Mouse (Mus musculus): Measurements from ENCODE around the gene Gm47791. TPM values are rescaled to one million over a fixed set of nuclear protein-coding genes. Genes with fewer than 3 reads are reported as not detected.

Gm47791 gene
- not detected in 2 replicates for polyA plus RNA-seq (2016; fragmentation: Nextera tagmentation; extraction: Ambion mirVana)

DNA sequence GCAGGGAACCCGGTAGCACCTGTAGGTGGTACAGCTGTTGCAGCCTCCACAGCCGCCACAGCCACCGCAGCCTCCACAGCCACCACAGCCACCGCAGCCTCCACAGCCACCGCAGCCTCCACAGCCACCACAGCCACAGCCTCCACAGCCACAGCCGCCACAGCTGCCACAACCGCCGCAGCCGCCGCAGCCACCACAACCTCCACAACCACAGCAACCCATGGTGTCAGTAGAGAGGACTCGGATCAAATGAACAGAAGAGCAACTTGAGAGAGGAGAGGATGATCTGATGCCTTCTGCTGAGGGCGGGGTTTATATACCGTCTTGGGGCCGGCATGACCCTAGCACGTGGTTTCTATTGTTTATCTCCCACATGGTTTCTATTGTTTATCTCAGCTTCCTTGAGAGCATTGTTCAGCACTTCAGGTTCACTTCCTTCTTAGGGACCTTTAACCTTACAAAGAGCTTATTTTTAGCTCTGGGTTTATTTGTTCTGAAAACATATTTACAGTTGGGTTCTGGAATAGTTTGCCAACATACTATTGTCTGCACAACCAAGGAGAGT, at the start of gene Gm47791:
Gene Gm47791, minus strand, starts transcription at position 222 of the 565 bp plus-strand sequence.
- 0 out of 2 replicates have a peak, but pooled peaks cover 4% of the 10 kb centered on the region for H3K36me3 ChIP-seq
- no peaks in the 10 kb centered on the region for H3K4me1 ChIP-seq
- H3K9me3 ChIP-seq (replicated peaks) = no peaks in the 10 kb centered on the region
- no peak within 1 kb of the TSS for H3K4me3 ChIP-seq
- H3K27me3 ChIP-seq = no peaks in the 10 kb centered on the region
- H3K27ac ChIP-seq = no peak within 1 kb of the TSS
- H3K9ac ChIP-seq = no peak within 1 kb of the TSS
- 84% methylated on average over 12 of the region's 15 CpGs for WGBS
- H3K4me2 ChIP-seq (replicated peaks) = no peak within 1 kb of the TSS
- ATAC-seq (ENCODE audit: low FRiP score) = no peak

DNA sequence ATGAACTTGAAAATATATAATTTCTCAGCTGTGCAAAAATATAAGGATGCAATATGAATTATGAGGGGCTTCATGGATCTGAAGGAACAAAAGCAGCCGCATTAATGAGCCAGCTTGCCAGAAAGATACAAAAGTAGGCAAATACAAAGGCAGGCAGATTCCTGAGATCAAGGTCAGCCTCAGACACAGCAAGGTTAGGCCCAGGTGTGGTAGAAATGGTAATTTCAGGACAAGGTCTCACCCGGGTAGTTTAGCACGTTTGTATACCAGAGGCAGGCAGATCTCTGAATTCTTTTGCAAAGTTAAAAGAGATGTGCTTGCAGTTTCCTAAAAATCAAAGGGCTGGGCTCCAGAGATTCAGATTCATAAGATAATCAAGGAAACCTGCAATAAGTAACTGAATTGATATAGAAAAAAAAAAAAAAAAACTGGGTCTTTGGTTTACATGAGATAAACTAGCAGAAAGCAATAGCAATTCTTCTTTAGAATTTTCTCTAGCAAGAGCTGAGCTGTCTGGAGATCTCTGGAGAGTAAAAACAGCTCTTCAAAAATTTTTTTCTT, 49.7 kb upstream of the Gm47791 start:
- no peak for ATAC-seq (ENCODE audit: low FRiP score)
- WGBS = 88% methylated on average over 3 of the region's 3 CpGs

DNA sequence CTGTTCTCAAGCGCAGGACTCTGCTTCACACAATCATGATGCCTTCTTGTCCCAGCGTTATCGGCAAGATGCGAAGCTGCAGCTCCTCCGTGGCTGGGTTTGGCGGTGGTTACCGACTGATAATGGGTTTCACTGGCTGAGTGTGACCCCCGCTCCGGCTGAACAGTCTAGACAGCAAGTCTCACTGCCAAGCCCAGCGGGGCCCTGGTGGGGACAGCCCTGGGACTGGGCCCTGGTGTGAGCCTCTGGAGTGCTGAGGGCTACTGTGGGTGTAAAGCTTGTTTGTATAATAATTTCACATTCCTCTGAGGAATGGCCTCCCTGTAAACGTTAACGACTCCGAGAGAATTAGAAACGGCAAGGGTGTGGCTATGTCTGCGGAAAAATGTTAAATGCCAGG, 49.1 kb upstream of the Gm47791 start:
- H3K4me3 ChIP-seq = no peak overlapping the region
- H3K9me3 ChIP-seq (replicated peaks) = no peaks in the 10 kb centered on the region
- WGBS = 71% methylated on average over 15 of the region's 15 CpGs
- H3K4me1 ChIP-seq = peaks cover 5% of the 10 kb centered on the region; the same call in 1 of the 2 replicates
- no peak overlapping the region for H3K4me2 ChIP-seq (replicated peaks)
- H3K9ac ChIP-seq = no peak overlapping the region
- no peaks in the 10 kb centered on the region for H3K36me3 ChIP-seq
- no peak for ATAC-seq (ENCODE audit: low FRiP score)
- no peaks in the 10 kb centered on the region for H3K27me3 ChIP-seq
- H3K27ac ChIP-seq = peak overlapping the region; percentile 23; the same call in 1 of the 2 replicates

More for the DNA sequence above, 49.7 kb upstream of the Gm47791 start:
- Histone ChIP-seq H3K36me3 (no peaks in the 10 kb centered on the region), H3K4me3 (no peak overlapping the region), H3K27me3 (no peaks in the 10 kb centered on the region), H3K9ac (no peak overlapping the region), H3K27ac (no peak overlapping the region), H3K4me2 (replicated peaks) (no peak overlapping the region), H3K4me1 (peaks cover 4% of the 10 kb centered on the region; the same call in 1 of the 2 replicates), H3K9me3 (replicated peaks) (no peaks in the 10 kb centered on the region)

DNA sequence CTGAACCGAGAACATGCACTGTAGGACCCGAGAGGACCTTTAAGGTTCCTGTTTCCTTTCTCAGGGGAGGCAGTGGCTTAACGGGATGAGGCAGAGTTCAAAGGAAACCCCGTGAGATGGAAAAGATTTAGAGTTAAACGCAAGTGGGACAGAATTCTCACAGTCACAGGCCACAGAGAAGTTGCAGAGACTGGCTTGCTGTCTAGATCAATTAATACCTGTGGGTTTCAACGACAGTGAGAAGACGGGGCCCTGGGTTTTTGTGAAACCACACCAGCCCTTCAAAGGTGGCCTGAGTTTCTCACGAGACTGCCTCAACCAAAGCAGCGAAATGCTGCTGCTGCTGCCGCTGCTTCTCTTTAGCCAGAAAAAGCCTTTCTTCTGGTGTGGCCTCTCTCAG, 48.3 kb upstream of the Gm47791 start:
- H3K27ac ChIP-seq = no peak overlapping the region
- no peak for ATAC-seq (ENCODE audit: low FRiP score)
- WGBS = 71% methylated on average over 10 of the region's 10 CpGs

DNA sequence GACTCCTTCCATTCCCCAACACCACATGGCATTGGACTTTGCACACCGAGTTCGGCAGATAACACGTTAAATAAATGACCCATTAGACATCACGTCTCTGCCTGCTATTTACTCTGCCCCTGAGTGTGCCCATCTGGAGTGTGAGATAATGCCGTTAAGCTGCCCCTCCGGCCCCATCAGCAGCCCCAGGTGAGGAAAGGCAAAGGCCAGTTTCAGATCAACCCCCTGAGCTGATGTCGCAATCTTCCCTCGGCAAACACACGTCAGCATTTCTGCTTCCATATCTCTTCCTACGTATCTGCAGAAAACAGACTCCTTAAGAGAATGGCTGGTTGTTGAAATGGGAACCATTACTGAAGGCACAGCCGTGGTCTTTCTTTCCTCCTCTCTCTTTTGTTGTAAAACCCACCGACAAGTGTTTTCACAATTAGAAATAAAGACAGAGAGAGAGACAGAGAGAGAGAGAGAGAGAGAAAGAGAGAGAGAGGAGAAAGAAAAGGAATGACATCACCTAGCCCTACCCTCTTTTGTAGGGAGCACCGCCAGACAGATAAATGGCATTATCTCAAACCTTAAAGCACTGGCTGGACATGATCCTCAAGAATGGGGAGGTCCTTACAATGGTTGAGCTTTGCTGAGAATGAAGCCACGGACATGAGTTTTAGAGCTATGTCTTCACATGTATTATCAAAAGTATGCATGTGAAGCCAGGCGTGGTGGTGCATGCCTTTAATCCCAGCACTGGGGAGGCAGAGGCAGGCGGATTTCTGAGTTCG, 45.1 kb upstream of the Gm47791 start:
- H3K9ac ChIP-seq = no peak overlapping the region
- H3K36me3 ChIP-seq = no peaks in the 10 kb centered on the region
- H3K9me3 ChIP-seq (replicated peaks) = no peaks in the 10 kb centered on the region
- no peaks in the 10 kb centered on the region for H3K27me3 ChIP-seq
- WGBS = 62% methylated on average over 17 of the region's 17 CpGs
- H3K4me3 ChIP-seq = no peak overlapping the region
- peaks cover 5% of the 10 kb centered on the region; the same call in 1 of the 2 replicates for H3K4me1 ChIP-seq
- 0 out of 2 replicates have a peak overlapping the region, but pooled peaks have one; percentile 8 for H3K4me2 ChIP-seq (replicated peaks)
- peak; percentile 49; the same call in 1 of the 2 replicates for ATAC-seq (ENCODE audit: low FRiP score)
- H3K27ac ChIP-seq = peak overlapping the region; percentile 12; the same call in 1 of the 2 replicates

More for the DNA sequence above, 48.3 kb upstream of the Gm47791 start:
- Histone ChIP-seq H3K9me3 (replicated peaks) (no peaks in the 10 kb centered on the region), H3K4me1 (peaks cover 5% of the 10 kb centered on the region; the same call in 1 of the 2 replicates), H3K4me3 (no peak overlapping the region), H3K36me3 (no peaks in the 10 kb centered on the region), H3K4me2 (replicated peaks) (no peak overlapping the region), H3K27me3 (no peaks in the 10 kb centered on the region), H3K9ac (no peak overlapping the region)

DNA sequence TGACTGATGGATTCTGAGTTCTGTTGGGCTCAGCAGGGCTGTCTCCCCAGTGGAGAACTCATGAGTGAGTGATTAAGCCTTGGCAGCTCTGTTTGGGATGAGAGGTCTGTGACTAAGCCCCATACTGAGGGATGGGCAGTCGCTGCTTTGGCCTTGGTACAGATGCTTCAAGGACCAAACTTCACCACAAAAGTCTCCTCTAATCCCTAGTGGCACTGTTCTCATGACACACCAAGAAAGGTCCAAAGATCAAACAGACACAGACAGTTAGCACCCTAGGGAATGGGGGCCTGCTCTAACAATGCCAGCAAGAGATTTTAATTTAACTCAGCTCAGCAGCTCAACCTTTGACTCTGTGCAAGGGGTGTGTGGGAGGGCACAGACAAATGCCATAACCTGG, 40.7 kb upstream of the Gm47791 start:
- no peaks in the 10 kb centered on the region for H3K9me3 ChIP-seq (replicated peaks)
- peaks cover 5% of the 10 kb centered on the region; the same call in 1 of the 2 replicates for H3K4me1 ChIP-seq
- no peak overlapping the region for H3K27ac ChIP-seq
- no peaks in the 10 kb centered on the region for H3K27me3 ChIP-seq
- no peak for ATAC-seq (ENCODE audit: low FRiP score)
- no peaks in the 10 kb centered on the region for H3K36me3 ChIP-seq
- WGBS = 65% methylated on average over 1 of the region's 1 CpGs
- no peak overlapping the region for H3K9ac ChIP-seq
- H3K4me2 ChIP-seq (replicated peaks) = no peak overlapping the region
- H3K4me3 ChIP-seq = no peak overlapping the region

DNA sequence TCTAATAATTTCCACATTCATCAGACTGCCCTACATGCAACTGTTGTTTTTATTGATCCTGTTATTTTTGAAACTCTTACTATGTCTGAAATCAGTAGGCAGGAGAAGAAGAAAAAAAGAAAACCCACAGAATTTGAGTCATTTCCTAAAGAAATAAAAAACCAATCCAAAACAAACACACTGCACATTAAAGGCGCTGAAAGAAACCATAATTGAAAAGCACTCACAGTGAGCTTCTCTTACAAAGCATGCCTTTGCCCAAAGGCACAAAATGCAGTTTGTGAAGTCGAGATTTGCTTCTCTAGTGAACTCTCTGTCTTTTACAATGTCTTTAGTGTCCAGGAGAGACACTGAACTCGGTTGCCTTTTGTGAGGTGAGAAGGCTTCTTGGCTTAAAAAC, 37.5 kb upstream of the Gm47791 start:
- H3K27me3 ChIP-seq = no peaks in the 10 kb centered on the region
- no peaks in the 10 kb centered on the region for H3K9me3 ChIP-seq (replicated peaks)
- H3K4me1 ChIP-seq = no peaks in the 10 kb centered on the region
- H3K4me3 ChIP-seq = no peak overlapping the region
- H3K27ac ChIP-seq = no peak overlapping the region; the same call in 1 of the 2 replicates
- no peaks in the 10 kb centered on the region for H3K36me3 ChIP-seq
- H3K9ac ChIP-seq = no peak overlapping the region
- WGBS = 73% methylated on average over 3 of the region's 3 CpGs
- no peak overlapping the region for H3K4me2 ChIP-seq (replicated peaks)
- no peak for ATAC-seq (ENCODE audit: low FRiP score)

DNA sequence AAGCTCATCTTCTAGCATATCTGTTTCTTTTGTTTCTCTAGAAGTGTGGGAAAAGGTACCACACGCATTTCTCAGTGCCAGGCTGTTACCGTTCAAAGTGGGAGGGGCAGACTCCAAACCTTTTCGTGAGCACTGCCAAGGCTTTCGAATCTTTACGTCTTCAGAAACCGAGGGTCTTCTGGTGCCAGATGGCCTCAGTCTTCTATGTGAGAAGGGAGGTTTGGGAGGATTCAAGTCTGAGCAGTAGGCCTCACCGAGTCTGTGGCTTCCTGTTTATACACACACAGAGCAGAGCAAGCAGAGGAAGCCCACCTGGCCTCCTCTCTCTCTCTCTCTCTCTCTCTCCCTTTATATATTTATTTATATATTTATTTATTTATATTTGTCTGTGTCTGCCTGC, 36.2 kb upstream of the Gm47791 start:
- no peaks in the 10 kb centered on the region for H3K9me3 ChIP-seq (replicated peaks)
- H3K4me3 ChIP-seq = no peak overlapping the region
- no peaks in the 10 kb centered on the region for H3K36me3 ChIP-seq
- H3K9ac ChIP-seq = no peak overlapping the region
- no peak overlapping the region for H3K4me2 ChIP-seq (replicated peaks)
- H3K4me1 ChIP-seq = no peaks in the 10 kb centered on the region
- no peak for ATAC-seq (ENCODE audit: low FRiP score)
- 90% methylated on average over 7 of the region's 7 CpGs for WGBS
- no peaks in the 10 kb centered on the region for H3K27me3 ChIP-seq
- H3K27ac ChIP-seq = no peak overlapping the region

DNA sequence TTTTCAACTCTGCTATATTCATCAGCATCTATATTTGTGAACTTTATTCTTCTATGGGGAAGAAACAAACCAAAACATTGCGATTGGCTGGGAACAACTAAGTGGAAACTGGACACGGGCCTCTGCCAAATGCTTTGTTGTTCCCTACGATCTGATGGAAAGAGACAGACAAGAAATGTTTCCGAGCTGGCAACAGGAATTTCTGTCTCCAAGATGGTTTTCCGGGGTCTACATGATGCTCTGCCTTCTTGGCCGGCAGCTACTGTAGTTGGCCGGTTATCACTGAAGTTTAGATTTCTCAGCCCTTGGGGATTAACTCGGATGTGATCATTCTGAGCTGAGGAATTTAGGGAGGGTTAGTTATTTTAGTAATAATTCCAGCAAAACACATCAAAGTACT, 35.3 kb upstream of the Gm47791 start:
- H3K4me2 ChIP-seq (replicated peaks) = no peak overlapping the region
- H3K4me1 ChIP-seq = no peaks in the 10 kb centered on the region
- 88% methylated on average over 8 of the region's 8 CpGs for whole genome bisulfite sequencing

DNA sequence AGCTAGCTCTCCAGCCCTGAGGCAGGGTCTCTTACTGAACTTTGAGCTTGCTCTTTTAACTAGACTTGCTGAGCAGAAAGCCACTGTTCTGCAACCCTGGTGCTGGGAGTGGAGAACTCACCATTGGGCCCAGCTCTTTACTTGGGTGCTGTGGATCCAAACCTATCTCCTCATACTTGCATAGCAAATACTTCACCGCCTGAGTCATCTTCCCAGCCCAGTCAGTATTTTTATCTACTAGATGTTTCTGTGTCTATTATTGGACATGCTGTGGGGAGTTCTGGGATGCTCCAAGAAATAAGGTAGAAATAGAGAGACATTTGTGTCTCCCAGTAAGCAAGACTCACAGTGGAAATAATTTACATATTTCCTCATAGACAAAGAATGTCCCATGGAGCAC, 33.0 kb upstream of the Gm47791 start:
- no peak overlapping the region for H3K4me3 ChIP-seq
- no peak overlapping the region for H3K27ac ChIP-seq
- no peak overlapping the region for H3K9ac ChIP-seq
- H3K36me3 ChIP-seq = no peaks in the 10 kb centered on the region
- WGBS = 96% methylated on average over 1 of the region's 1 CpGs
- no peak overlapping the region for H3K4me2 ChIP-seq (replicated peaks)
- ATAC-seq (ENCODE audit: low FRiP score) = no peak
- H3K9me3 ChIP-seq (replicated peaks) = no peaks in the 10 kb centered on the region
- no peaks in the 10 kb centered on the region for H3K27me3 ChIP-seq
- no peaks in the 10 kb centered on the region for H3K4me1 ChIP-seq

More for the DNA sequence above, 35.3 kb upstream of the Gm47791 start:
- no peak overlapping the region for H3K9ac ChIP-seq
- H3K27me3 ChIP-seq = no peaks in the 10 kb centered on the region
- no peaks in the 10 kb centered on the region for H3K36me3 ChIP-seq
- no peak overlapping the region for H3K27ac ChIP-seq
- no peak overlapping the region for H3K4me3 ChIP-seq
- no peaks in the 10 kb centered on the region for H3K9me3 ChIP-seq (replicated peaks)
- no peak for ATAC-seq (ENCODE audit: low FRiP score)

DNA sequence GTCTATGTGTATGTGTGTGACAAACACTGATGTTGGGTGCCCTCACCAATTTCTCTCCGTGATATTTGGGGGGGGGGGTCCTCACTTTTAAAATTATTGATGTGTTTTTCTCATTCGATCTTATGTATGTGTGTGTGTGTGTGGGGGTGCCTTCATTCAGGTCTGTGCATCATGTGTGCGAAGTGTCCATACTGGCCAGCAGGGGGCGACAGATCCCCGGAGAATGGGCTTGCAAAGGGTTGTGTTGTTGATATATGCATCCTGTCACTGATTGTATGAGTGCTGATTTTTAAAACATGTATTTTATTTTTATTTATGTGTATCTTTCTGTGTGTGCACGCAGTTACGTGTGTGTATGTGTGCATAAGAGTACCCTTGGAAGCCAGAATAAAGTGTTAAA, 32.6 kb upstream of the Gm47791 start:
- Histone ChIP-seq H3K9me3 (replicated peaks) (no peaks in the 10 kb centered on the region), H3K27me3 (no peaks in the 10 kb centered on the region), H3K4me3 (no peak overlapping the region), H3K4me1 (no peaks in the 10 kb centered on the region), H3K9ac (no peak overlapping the region), H3K36me3 (no peaks in the 10 kb centered on the region), H3K4me2 (replicated peaks) (no peak overlapping the region), H3K27ac (no peak overlapping the region)
- ATAC-seq (ENCODE audit: low FRiP score) = no peak
- WGBS = 78% methylated on average over 7 of the region's 7 CpGs

DNA sequence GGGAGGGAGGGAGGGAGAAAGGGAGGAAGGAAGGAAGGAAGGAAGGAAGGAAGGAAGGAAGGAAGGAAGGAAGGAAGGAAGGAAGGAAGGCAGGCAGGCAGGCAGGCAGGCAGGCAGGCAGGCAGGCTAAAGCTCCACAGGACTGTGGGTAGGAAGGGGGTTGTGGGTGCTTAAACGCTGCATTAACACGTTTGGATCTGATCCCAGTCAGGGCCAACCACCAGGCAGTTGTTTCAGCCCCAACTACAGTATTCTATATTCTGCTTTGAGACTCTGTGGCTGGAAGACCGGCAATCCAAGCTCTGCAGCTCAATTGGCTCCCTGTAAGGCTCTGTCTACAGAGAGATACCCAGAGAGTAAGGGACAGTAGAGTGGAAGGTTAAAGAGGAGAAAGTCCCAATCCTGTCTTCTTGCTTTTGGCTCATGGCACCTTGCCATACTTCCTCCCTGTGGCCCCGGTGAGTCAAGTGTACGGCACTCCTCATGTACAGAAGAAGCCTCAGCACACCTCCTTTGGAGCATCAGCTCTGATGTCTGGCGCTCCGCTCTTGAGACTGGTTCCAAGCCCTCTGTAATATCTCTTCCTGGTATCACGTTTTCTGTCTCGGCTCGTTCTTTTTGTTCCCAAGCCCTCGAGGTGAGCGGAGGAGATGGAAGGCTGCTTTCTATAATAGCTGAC, 30.2 kb upstream of the Gm47791 start:
- 89% methylated on average over 12 of the region's 12 CpGs for WGBS
- no peak for ATAC-seq (ENCODE audit: low FRiP score)
- H3K9me3 ChIP-seq (replicated peaks) = no peaks in the 10 kb centered on the region
- no peak overlapping the region for H3K4me2 ChIP-seq (replicated peaks)
- H3K27ac ChIP-seq = no peak overlapping the region
- H3K4me3 ChIP-seq = no peak overlapping the region
- no peaks in the 10 kb centered on the region for H3K27me3 ChIP-seq
- H3K9ac ChIP-seq = no peak overlapping the region
- no peaks in the 10 kb centered on the region for H3K4me1 ChIP-seq
- no peaks in the 10 kb centered on the region for H3K36me3 ChIP-seq

Data from hindbrain, embryonic 12.5 days (tissue).